9 mouse cellular contexts compared by ENCODE assay signal in genomic region chr16:92286609-92287008, GRCm38 (mm10). TPM values are rescaled to one million over a fixed set of nuclear protein-coding genes. Genes with fewer than 3 reads are reported as not detected.
DNase-seq lines count a peak whose midpoint lies in the region; ATAC-seq lines count a peak whose summit lies in the region.
"Had no signal": no experiment of that assay in that cellular context is flagged by ENCODE, and none has a peak within 500 bp of the region (broad histone marks: within the 10 kb centered on the region; RNA-seq: fewer than 3 reads in every experiment).

No protein-coding gene starts in this region.

- DNase-seq in adrenal gland, adult (ENCODE audit: inconsistent age in 2 of 2, low spot score in 1 of 2): peak; percentile 81 to 95
- DNase-seq in gastrocnemius, postnatal 4 days (ENCODE audit: low spot score in 2 of 2): peak; percentile 82 to 87
- DNase-seq in kidney, postnatal 36 days: peak; percentile 84 to 94
- peak; percentile 77 to 82 for DNase-seq in lung, adult 18-20 months
- peak; percentile 73 for DNase-seq in retina, postnatal 7 days (ENCODE audit: low read depth, low spot score)
- DNase-seq in thymus, postnatal 4 days: peak; percentile 89

- peak; percentile 73 for ATAC-seq in CD4-positive, CD25-positive, alpha-beta regulatory T cell, adult 4 months
- peak; percentile 73 for ATAC-seq in common myeloid progenitor, adult 5-6 weeks (replicated peaks; ENCODE audit: low read depth, poor library complexity, severe bottlenecking)

RNA-seq across cellular contexts. Expression of gene Kcne2, which starts 5.6 kb away (rescaled TPM):
- polyA plus RNA-seq in CD4-positive, CD25-positive, alpha-beta regulatory T cell, adult 4 months (2017; shearing (Covaris generic)): not detected
- total RNA-seq in common myeloid progenitor, adult 5-6 weeks (2017): not detected in 2 replicates
- total RNA-seq in gastrocnemius, postnatal 4 days (2021): not detected

RNA-seq across cellular contexts. Expression of gene Smim11, which starts 14.5 kb away (rescaled TPM):
- polyA plus RNA-seq in CD4-positive, CD25-positive, alpha-beta regulatory T cell, adult 4 months (2017; shearing (Covaris generic)): 100 to 1,000 TPM; 134 to 149 TPM
- 144 and 171 TPM in 2 replicates for total RNA-seq in common myeloid progenitor, adult 5-6 weeks (2017)
- total RNA-seq in gastrocnemius, postnatal 4 days (2021): 10 to 100 TPM; 71.7 to 72.1 TPM

RNA-seq across cellular contexts. Expression of gene Fam243, which starts 34.6 kb away (rescaled TPM):
- polyA plus RNA-seq in CD4-positive, CD25-positive, alpha-beta regulatory T cell, adult 4 months (2017; shearing (Covaris generic)): not detected
- not detected in 2 replicates for total RNA-seq in common myeloid progenitor, adult 5-6 weeks (2017)
- not detected for total RNA-seq in gastrocnemius, postnatal 4 days (2021)
- polyA plus RNA-seq: limb, embryonic 12.5 days had no signal

Comparison
In these comparisons a context has a peak if more than half of its experiments do, and no peak if none do; other contexts are left out.
1. Peak in every context shown above with its lines: DNase-seq and ATAC-seq.